Mouse (Mus musculus) testis, adult 2 months (tissue): ENCODE results near the gene R3hdm4.

ENCODE experiments used
- CTCF ChIP-seq: fragments of 200-500 bp; IDR thresholded peaks from 2 replicates; pipeline ENCODE4 v1.5.1; 2012; ENCODE audit warnings: low read depth, mild to moderate bottlenecking, inconsistent platforms, low read length, moderate library complexity; ENCODE audit not compliant: control insufficient read depth, insufficient read depth, insufficient replicate concordance
- POLR2A ChIP-seq: fragments of 200-500 bp; IDR thresholded peaks from 2 replicates; pipeline ENCODE4 v1.6.1; 2012; ENCODE audit warnings: low read depth, mild to moderate bottlenecking, inconsistent platforms, low read length, moderate library complexity; ENCODE audit not compliant: control insufficient read depth

DNA sequence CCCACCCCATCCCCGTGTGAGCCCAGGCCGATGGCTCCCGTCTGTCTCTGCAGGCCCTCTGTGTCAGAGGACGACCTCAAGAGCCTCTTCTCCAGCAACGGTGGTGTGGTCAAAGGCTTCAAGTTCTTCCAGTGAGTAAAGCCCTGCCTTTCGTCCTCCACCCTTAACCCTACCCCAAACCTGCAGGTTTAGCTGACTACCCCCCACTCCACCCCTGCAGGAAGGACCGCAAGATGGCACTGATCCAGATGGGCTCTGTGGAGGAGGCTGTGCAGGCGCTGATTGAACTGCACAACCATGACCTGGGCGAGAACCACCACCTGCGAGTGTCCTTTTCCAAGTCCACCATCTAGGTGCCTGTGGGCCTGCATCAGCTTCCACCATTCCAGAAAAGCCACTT lies 58.1 kb downstream of the R3hdm4 start:
- TF ChIP-seq CTCF (no peak), POLR2A (no peak)
